Mouse (Mus musculus) cerebellum, adult 9-11 months (tissue): Measurements from ENCODE around the gene Gse1.
A peak's percentile ranks its signal among the peaks of the same experiment; 100 is the strongest.
"Not testable (repeated sequence)": the region's sequence is repeated elsewhere in the genome, so short reads cannot be mapped to it uniquely, and the experiment has no call there.

ENCODE experiments used
- DNase-seq: peaks from one replicate; pipeline ENCODE4 v3.0.0; 2022

Gene Gse1

GRCm38 (mm10) chr8:120356067-120356466 is 127.8 kb downstream of the Gse1 start:
- no peak for DNase-seq

DNA sequence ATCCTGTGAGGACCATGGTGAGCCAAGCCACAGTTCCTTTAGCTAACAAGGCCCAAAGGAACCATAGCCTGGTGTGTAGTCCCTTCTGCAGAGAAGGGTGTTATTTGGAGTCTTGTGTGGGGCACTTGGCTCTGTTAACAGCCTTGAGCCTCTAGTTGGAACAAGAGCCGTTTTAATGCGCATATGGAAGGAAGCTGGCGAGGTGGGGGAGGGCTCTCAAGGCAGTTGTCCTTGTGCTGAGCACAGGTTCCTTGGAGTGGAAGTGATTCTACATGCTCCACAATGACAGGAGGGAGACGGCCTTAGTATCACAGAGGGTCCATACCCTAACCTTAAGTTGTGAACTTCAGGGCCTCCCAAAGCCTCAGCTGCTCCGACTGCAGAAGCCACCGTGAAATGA is 129.2 kb downstream of the Gse1 start:
- no peak for DNase-seq

GRCm38 (mm10) chr8:120361301-120361700 is 133.0 kb downstream of the Gse1 start:
- DNase-seq: peak; percentile 79

- DNase-seq: no peak
Observed at GRCm38 (mm10) chr8:120363552-120364071, 135.4 kb downstream of the Gse1 start.

- no peak for DNase-seq
Observed at GRCm38 (mm10) chr8:120364093-120364725, 136.0 kb downstream of the Gse1 start.

DNA sequence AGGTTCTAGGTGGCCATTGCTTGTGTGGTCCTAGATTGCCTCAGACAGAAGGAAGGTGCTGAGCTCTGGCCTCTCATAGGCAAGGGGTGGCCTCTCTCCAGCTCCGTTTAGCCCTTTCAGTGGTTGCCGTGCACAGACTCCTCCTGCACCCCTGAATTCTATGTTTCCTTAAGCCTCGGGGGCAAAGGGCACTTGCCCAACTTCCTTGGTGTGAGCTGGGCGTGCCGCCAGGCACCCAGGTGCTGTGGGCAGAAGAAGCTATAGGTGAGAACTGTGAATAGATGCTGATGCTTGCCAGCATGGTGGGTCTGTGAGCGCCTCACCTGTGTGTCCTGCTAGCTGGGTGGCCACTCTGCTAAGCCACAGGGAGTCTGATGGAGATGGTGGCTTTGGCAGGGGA is 138.6 kb downstream of the Gse1 start:
- no peak for DNase-seq

DNA sequence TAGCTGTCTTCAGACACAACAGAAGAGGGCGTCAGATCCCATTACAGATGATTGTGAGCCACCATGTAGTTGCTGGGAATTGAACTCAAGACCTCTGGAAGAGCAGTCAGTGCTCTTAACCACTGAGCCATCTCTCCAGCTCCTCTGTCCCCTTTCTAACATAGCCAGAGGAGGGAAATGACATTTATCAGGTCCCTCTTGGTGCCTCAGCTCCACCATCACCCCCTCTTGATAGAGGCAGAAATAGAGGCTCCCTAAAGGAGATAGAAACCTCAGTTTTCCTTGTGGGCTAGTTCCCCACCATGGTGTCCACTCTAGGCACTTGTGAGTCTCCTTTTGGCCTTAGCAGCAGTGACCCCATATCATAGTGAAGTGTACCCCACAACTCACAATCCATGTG is 139.9 kb downstream of the Gse1 start:
- DNase-seq: not testable (repeated sequence)

- peak; percentile 83 for DNase-seq
Observed at GRCm38 (mm10) chr8:120368814-120369649, 140.8 kb downstream of the Gse1 start.

DNA sequence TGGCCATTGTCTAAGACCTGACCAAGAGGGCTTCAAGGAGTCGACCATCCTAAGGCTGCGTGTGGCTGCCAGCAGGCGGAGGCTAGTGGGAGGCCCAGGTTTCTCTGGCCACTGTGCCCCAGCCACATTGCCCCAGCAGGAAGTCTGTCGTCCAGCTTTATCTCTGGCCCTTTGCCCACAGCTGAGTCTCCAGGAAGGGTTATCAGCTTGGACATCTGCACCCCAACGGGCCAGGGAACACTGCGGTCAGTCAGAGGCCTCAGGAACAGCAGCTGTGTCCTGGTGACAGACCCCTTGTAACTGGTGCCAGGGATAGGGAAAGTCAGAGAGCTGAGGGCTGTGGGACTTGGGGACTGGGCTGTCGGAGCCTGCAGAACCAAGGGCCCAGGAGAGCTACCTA is 141.7 kb downstream of the Gse1 start:
- DNase-seq: peak; percentile 29

- DNase-seq: no peak
Observed at GRCm38 (mm10) chr8:120370461-120370860, 142.2 kb downstream of the Gse1 start.

DNA sequence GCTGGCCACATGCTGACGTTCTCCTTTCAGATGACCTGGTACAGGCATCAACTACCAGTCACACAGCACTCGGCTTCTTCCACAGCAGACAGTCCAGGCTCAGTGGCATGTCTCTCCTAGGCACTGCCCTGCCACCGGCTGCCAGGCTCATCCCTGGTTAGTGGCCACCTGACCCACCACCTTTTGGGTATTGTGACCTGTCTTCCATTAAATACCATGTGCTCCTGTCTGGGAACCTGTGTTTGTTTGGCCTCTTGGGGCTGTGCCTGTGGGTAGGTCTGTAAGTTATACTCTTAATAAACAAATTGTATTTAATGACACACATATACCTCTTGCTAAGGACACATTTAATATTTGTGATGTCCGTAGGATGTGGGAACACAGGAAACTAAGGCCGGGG is 142.9 kb downstream of the Gse1 start:
- no peak for DNase-seq

GRCm38 (mm10) chr8:120371725-120372457 is 143.6 kb downstream of the Gse1 start:
- DNase-seq: no peak

- DNase-seq: no peak
Observed at GRCm38 (mm10) chr8:120372684-120373083, 144.4 kb downstream of the Gse1 start.

DNA sequence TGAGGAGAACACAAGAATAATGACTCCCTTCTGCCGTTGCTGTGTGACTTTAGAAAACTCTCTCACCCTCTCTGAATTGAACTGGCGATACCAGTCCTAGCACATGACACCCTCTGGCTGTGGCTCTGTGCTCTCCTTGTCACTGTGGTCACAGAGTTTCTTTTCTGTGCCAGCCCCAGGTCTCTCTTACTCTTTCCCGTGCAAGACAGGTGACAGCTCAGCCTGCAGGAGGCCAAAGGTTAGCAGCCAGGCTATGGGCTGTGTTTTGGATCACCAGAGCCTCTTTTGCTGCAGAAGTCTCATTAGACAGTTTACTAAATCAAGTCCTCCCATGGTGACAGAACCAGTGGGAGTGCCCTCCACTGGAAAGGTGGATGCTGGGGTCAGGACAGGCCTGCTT is 145.4 kb downstream of the Gse1 start:
- no peak for DNase-seq

DNA sequence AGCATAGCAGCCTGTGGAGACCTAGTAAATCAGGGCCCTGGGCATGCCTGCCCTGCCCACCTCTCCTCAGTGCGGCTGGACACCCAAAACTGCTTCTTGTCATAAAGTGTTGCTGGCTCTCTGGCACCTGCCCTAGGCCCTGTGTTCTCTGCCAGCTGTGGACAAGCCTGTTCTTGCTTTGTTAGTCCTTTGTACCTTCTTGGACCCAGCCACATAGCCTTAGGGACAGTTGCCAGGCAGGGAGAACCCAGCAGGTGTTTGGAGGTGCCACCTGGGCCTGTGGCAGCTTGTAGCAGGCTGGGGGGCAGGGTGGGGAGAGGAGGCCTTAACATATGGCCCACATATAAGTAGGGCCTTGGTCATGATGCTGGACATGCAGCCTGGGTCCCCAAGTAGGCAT is 145.8 kb downstream of the Gse1 start:
- peak; percentile 30 for DNase-seq

GRCm38 (mm10) chr8:120374514-120374913 is 146.3 kb downstream of the Gse1 start:
- DNase-seq: no peak

- no peak for DNase-seq
Observed at GRCm38 (mm10) chr8:120375170-120375569, 146.9 kb downstream of the Gse1 start.

GRCm38 (mm10) chr8:120376215-120376614 is 148.0 kb downstream of the Gse1 start:
- peak; percentile 16 for DNase-seq

- peak; percentile 23 for DNase-seq
Observed at GRCm38 (mm10) chr8:120376847-120377802, 148.9 kb downstream of the Gse1 start.

GRCm38 (mm10) chr8:120377803-120378189 is 149.5 kb downstream of the Gse1 start:
- DNase-seq: no peak

GRCm38 (mm10) chr8:120378306-120378705 is 150.1 kb downstream of the Gse1 start:
- peak; percentile 86 for DNase-seq

DNA sequence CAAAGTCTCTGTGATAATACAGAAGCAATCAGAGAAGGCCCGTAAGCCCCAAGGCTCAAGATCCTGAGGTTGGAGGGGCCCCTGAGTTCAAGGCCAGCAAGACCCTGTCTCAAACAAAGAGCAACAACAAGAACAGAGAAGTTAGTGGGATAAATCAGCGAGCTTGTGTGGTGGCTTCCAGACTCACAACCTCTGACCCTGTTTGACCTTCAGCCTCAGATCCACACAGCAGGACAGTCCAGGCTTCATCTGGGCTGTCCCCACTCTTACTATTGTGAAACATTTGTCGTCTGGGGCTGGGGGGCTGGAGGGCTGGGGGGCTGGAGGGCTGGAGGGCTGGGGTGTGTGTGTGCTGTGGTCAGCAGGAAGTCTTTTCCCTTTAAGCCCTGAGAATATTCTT is 150.8 kb downstream of the Gse1 start:
- peak; percentile 14 for DNase-seq
